Mouse (Mus musculus) hindbrain, embryonic 10.5 days (tissue): ENCODE data around the gene Tuba8. TPM values are rescaled to one million over a fixed set of nuclear protein-coding genes. Genes with fewer than 3 reads are reported as not detected.

Source experiments
- DNase-seq: peaks from one replicate; pipeline ENCODE4 v3.0.0-alpha.2; 2017; ENCODE audit warnings: low spot score
- H3K27ac ChIP-seq: fragments of 300-500 bp; sonication (generic); 2 replicates; pipeline ENCODE4 v1.5.1; 2016; ENCODE audit warnings: mild to moderate bottlenecking, moderate library complexity
- H3K27me3 ChIP-seq: fragments of 300-500 bp; sonication (generic); 2 replicates; pipeline ENCODE4 v1.6.1; 2016; ENCODE audit warnings: mild to moderate bottlenecking; ENCODE audit not compliant: poor library complexity, insufficient read depth, severe bottlenecking
- H3K36me3 ChIP-seq: fragments of 300-500 bp; sonication (generic); 2 replicates; pipeline ENCODE4 v1.6.1; 2016; ENCODE audit warnings: mild to moderate bottlenecking, moderate library complexity
- H3K4me1 ChIP-seq: fragments of 300-500 bp; sonication (generic); replicated peaks from 2 replicates; pipeline ENCODE4 v1.6.1; 2016; ENCODE audit warnings: mild to moderate bottlenecking
- H3K4me3 ChIP-seq: fragments of 300-500 bp; sonication (generic); 2 replicates; pipeline ENCODE4 v1.5.1; 2016; ENCODE audit warnings: mild to moderate bottlenecking, moderate library complexity
- H3K9me3 ChIP-seq: fragments of 300-500 bp; sonication (generic); 2 replicates; pipeline ENCODE4 v1.6.1; 2016; ENCODE audit warnings: mild to moderate bottlenecking, moderate library complexity
- WGBS: fragments of 180-500 bp; shearing (Covaris S2); methylation state at CpG from one replicate; pipeline ENCODE4 v1.1.7; 2016; 5-methylcytosine and 5-hydroxymethylcytosine counted together
- polyA plus RNA-seq: library from polyadenylated mRNA; unstranded; fragments of >200 nt; fragmentation: Nextera tagmentation; extraction: Ambion mirVana; gene quantifications from 2 replicates; pipeline ENCODE4 v1.2.1, GENCODE M21; 2016

Tuba8 gene
- 0.30 and 0.41 TPM in 2 replicates for polyA plus RNA-seq

GRCm38 (mm10) chr6:121210149-121210925 lies at the start of gene Tuba8:
Gene Tuba8 (plus strand): TSS chr6:121210696.
- Histone ChIP-seq H3K27ac (peak within 1 kb of the TSS; percentile 45; the same call in 1 of the 2 replicates), H3K36me3 (no peaks in the 10 kb centered on the region), H3K4me3 (peak within 1 kb of the TSS; percentile 63), H3K9me3 (no peaks in the 10 kb centered on the region), H3K4me1 (peaks cover 19% of the 10 kb centered on the region), H3K27me3 (peaks cover 41% of the 10 kb centered on the region)
- peak; percentile 53 for DNase-seq
- 5% methylated on average over 30 of the region's 30 CpGs for WGBS

GRCm38 (mm10) chr6:121162616-121163015 lies 47.9 kb upstream of the Tuba8 start:
- WGBS, result 92% methylated on average over 12 of the region's 12 CpGs
- Histone ChIP-seq H3K4me3 (no peak overlapping the region), H3K27me3 (no peaks in the 10 kb centered on the region), H3K36me3 (no peaks in the 10 kb centered on the region), H3K4me1 (peaks cover 18% of the 10 kb centered on the region), H3K9me3 (no peaks in the 10 kb centered on the region), H3K27ac (no peak overlapping the region)
- DNase-seq, result no peak

- Histone ChIP-seq H3K36me3 (no peaks in the 10 kb centered on the region), H3K9me3 (no peaks in the 10 kb centered on the region), H3K27ac (peak overlapping the region; percentile 59), H3K4me3 (no peak overlapping the region), H3K27me3 (no peaks in the 10 kb centered on the region), H3K4me1 (peaks cover 20% of the 10 kb centered on the region)
- WGBS, result 52% methylated on average over 10 of the region's 10 CpGs
- peak; percentile 13 for DNase-seq
Measured at GRCm38 (mm10) chr6:121166098-121166552, 44.4 kb upstream of the Tuba8 start.

GRCm38 (mm10) chr6:121167381-121167975 lies 43.0 kb upstream of the Tuba8 start:
- H3K9me3 ChIP-seq, result no peaks in the 10 kb centered on the region
- peak overlapping the region; percentile 45 for H3K27ac ChIP-seq
- H3K4me3 ChIP-seq, result no peak overlapping the region
- no peaks in the 10 kb centered on the region for H3K27me3 ChIP-seq
- no peaks in the 10 kb centered on the region for H3K36me3 ChIP-seq
- peak; percentile 44 for DNase-seq
- 67% methylated on average over 7 of the region's 7 CpGs for WGBS
- peaks cover 20% of the 10 kb centered on the region for H3K4me1 ChIP-seq

GRCm38 (mm10) chr6:121171102-121171501 lies 39.4 kb upstream of the Tuba8 start:
- Histone ChIP-seq H3K27ac (no peak overlapping the region), H3K9me3 (no peaks in the 10 kb centered on the region)
- 90% methylated on average over 6 of the region's 6 CpGs for WGBS

GRCm38 (mm10) chr6:121173471-121173870 lies 37.0 kb upstream of the Tuba8 start:
- Histone ChIP-seq H3K4me1 (peaks cover 13% of the 10 kb centered on the region), H3K27ac (no peak overlapping the region), H3K9me3 (no peaks in the 10 kb centered on the region), H3K36me3 (no peaks in the 10 kb centered on the region), H3K27me3 (no peaks in the 10 kb centered on the region), H3K4me3 (no peak overlapping the region)
- 83% methylated on average over 5 of the region's 5 CpGs for WGBS
- DNase-seq, result no peak

More at GRCm38 (mm10) chr6:121171102-121171501, 39.4 kb upstream of the Tuba8 start:
- no peak for DNase-seq
- Histone ChIP-seq H3K4me3 (no peak overlapping the region), H3K4me1 (peaks cover 21% of the 10 kb centered on the region), H3K36me3 (no peaks in the 10 kb centered on the region), H3K27me3 (no peaks in the 10 kb centered on the region)

- no peaks in the 10 kb centered on the region for H3K27me3 ChIP-seq
- no peak overlapping the region for H3K27ac ChIP-seq
- H3K9me3 ChIP-seq, result no peaks in the 10 kb centered on the region
- DNase-seq, result no peak
- 93% methylated on average over 6 of the region's 6 CpGs for WGBS
- no peak overlapping the region for H3K4me3 ChIP-seq
- peaks cover 13% of the 10 kb centered on the region for H3K4me1 ChIP-seq
- no peaks in the 10 kb centered on the region for H3K36me3 ChIP-seq
Measured at GRCm38 (mm10) chr6:121174761-121175160, 35.7 kb upstream of the Tuba8 start.

GRCm38 (mm10) chr6:121176011-121176730 lies 34.3 kb upstream of the Tuba8 start:
- Histone ChIP-seq H3K4me1 (peaks cover 13% of the 10 kb centered on the region), H3K27ac (peak overlapping the region; percentile 40; the same call in 1 of the 2 replicates), H3K4me3 (no peak overlapping the region), H3K36me3 (no peaks in the 10 kb centered on the region), H3K27me3 (no peaks in the 10 kb centered on the region), H3K9me3 (no peaks in the 10 kb centered on the region)
- no peak for DNase-seq
- WGBS, result 64% methylated on average over 14 of the region's 14 CpGs

GRCm38 (mm10) chr6:121176731-121177098 lies 33.8 kb upstream of the Tuba8 start:
- WGBS, result 85% methylated on average over 4 of the region's 4 CpGs
- no peaks in the 10 kb centered on the region for H3K27me3 ChIP-seq
- peaks cover 13% of the 10 kb centered on the region for H3K4me1 ChIP-seq
- H3K36me3 ChIP-seq, result no peaks in the 10 kb centered on the region
- 0 out of 2 replicates have a peak overlapping the region, but pooled peaks have one; percentile 40 for H3K27ac ChIP-seq
- no peak for DNase-seq
- H3K4me3 ChIP-seq, result no peak overlapping the region
- no peaks in the 10 kb centered on the region for H3K9me3 ChIP-seq

GRCm38 (mm10) chr6:121177118-121177708 lies 33.3 kb upstream of the Tuba8 start:
- Histone ChIP-seq H3K4me3 (no peak overlapping the region), H3K27me3 (no peaks in the 10 kb centered on the region), H3K4me1 (peaks cover 13% of the 10 kb centered on the region), H3K9me3 (no peaks in the 10 kb centered on the region), H3K27ac (no peak overlapping the region), H3K36me3 (no peaks in the 10 kb centered on the region)
- WGBS, result 88% methylated on average over 7 of the region's 7 CpGs
- no peak for DNase-seq

GRCm38 (mm10) chr6:121178700-121179358 lies 31.7 kb upstream of the Tuba8 start:
- no peaks in the 10 kb centered on the region for H3K36me3 ChIP-seq
- no peaks in the 10 kb centered on the region for H3K27me3 ChIP-seq
- peak; percentile 48 for DNase-seq
- no peaks in the 10 kb centered on the region for H3K9me3 ChIP-seq
- peaks cover 18% of the 10 kb centered on the region for H3K4me1 ChIP-seq
- no peak overlapping the region for H3K4me3 ChIP-seq
- H3K27ac ChIP-seq, result 0 out of 2 replicates have a peak overlapping the region, but pooled peaks have one; percentile 45
- 61% methylated on average over 7 of the region's 7 CpGs for WGBS

GRCm38 (mm10) chr6:121179846-121180245 lies 30.6 kb upstream of the Tuba8 start:
- no peak for DNase-seq
- peaks cover 28% of the 10 kb centered on the region for H3K4me1 ChIP-seq
- 70% methylated on average over 7 of the region's 7 CpGs for WGBS

More at GRCm38 (mm10) chr6:121179846-121180245, 30.6 kb upstream of the Tuba8 start:
- Histone ChIP-seq H3K4me3 (no peak overlapping the region), H3K9me3 (no peaks in the 10 kb centered on the region), H3K27me3 (no peaks in the 10 kb centered on the region), H3K27ac (no peak overlapping the region), H3K36me3 (no peaks in the 10 kb centered on the region)
